Mouse (Mus musculus) layer of hippocampus, adult 2 months (tissue): ENCODE measurements at regions not wholly inside any gene's neighbourhood (a gene's known extent, or its start where the extent isn't known, plus 50 kb on each side); places are given as distances from the start of the nearest gene placed in this dataset.

ENCODE experiments used
- DNase-seq, 2 experiments: peaks; one replicate each; pipeline ENCODE4 v3.0.0; 2022; ENCODE audit warnings: low spot score in 2 of 2
- H3K27ac ChIP-seq: fragments of 200-600 bp; 2 replicates; pipeline ENCODE4 v1.8.1; 2022
- H3K4me3 ChIP-seq: fragments of 200-600 bp; 2 replicates; pipeline ENCODE4 v1.8.1; 2022; ENCODE audit warnings: mild to moderate bottlenecking
- CTCF ChIP-seq: fragments of 200-600 bp; conservative IDR thresholded peaks from 2 replicates; pipeline ENCODE4 v1.8.1; 2022; ENCODE audit warnings: antibody characterized with exemption, mild to moderate bottlenecking, moderate library complexity

GRCm38 (mm10) chr3:39443328-39443727 lies 556.6 kb downstream of the Fat4 start:
- no peak for TF ChIP-seq CTCF
- Histone ChIP-seq H3K4me3 (peak overlapping the region; percentile 10; the same call in 1 of the 2 replicates), H3K27ac (peak overlapping the region; percentile 41; the same call in 1 of the 2 replicates)
- no peak for DNase-seq

GRCm38 (mm10) chr3:39455650-39456049 lies 568.9 kb downstream of the Fat4 start:
- no peak for DNase-seq
- no peak for TF ChIP-seq CTCF
- Histone ChIP-seq H3K27ac (no peak overlapping the region), H3K4me3 (no peak overlapping the region)

GRCm38 (mm10) chr3:39460183-39460888 lies 573.6 kb downstream of the Fat4 start:
- Histone ChIP-seq H3K27ac (no peak overlapping the region), H3K4me3 (peak overlapping the region; percentile 17; the same call in 1 of the 2 replicates)
- DNase-seq, result no peak
- TF ChIP-seq CTCF, result no peak

- peak; percentile 39 for TF ChIP-seq CTCF
- no peak for DNase-seq
- H3K4me3 ChIP-seq, result no peak overlapping the region
- no peak overlapping the region for H3K27ac ChIP-seq
Measured at GRCm38 (mm10) chr3:39461561-39461960, 574.8 kb downstream of the Fat4 start.

- H3K4me3 ChIP-seq, result no peak overlapping the region
- no peak overlapping the region for H3K27ac ChIP-seq
- no peak for TF ChIP-seq CTCF
- no peak for DNase-seq
Measured at GRCm38 (mm10) chr3:39465811-39466210, 579.1 kb downstream of the Fat4 start.

- no peak for DNase-seq
- Histone ChIP-seq H3K27ac (no peak overlapping the region), H3K4me3 (no peak overlapping the region)
- no peak for TF ChIP-seq CTCF
Measured at GRCm38 (mm10) chr3:39489392-39489791, 602.7 kb downstream of the Fat4 start.

- peak; percentile 10 to 61 for DNase-seq
- H3K4me3 ChIP-seq, result no peak overlapping the region
- TF ChIP-seq CTCF, result no peak
Measured at GRCm38 (mm10) chr3:39494363-39494762, 607.6 kb downstream of the Fat4 start.

GRCm38 (mm10) chr3:39528087-39528486 lies 641.3 kb downstream of the Fat4 start:
- no peak for DNase-seq
- H3K27ac ChIP-seq, result no peak overlapping the region
- TF ChIP-seq CTCF, result no peak
- H3K4me3 ChIP-seq, result no peak overlapping the region

More at GRCm38 (mm10) chr3:39494363-39494762, 607.6 kb downstream of the Fat4 start:
- H3K27ac ChIP-seq, result no peak overlapping the region

- TF ChIP-seq CTCF, result no peak
- DNase-seq, result no peak
- Histone ChIP-seq H3K4me3 (no peak overlapping the region), H3K27ac (no peak overlapping the region)
Measured at GRCm38 (mm10) chr3:39537515-39537914, 650.8 kb downstream of the Fat4 start.

GRCm38 (mm10) chr3:39540530-39541118 lies 653.9 kb downstream of the Fat4 start:
- Histone ChIP-seq H3K27ac (no peak overlapping the region), H3K4me3 (no peak overlapping the region)
- DNase-seq, result no peak
- no peak for TF ChIP-seq CTCF

GRCm38 (mm10) chr3:39559460-39560041 lies 672.8 kb downstream of the Fat4 start:
- H3K27ac ChIP-seq, result no peak overlapping the region
- no peak for DNase-seq
- TF ChIP-seq CTCF, result no peak
- H3K4me3 ChIP-seq, result no peak overlapping the region

GRCm38 (mm10) chr3:39560951-39561350 lies 674.2 kb downstream of the Fat4 start:
- TF ChIP-seq CTCF, result no peak
- no peak overlapping the region for H3K27ac ChIP-seq
- H3K4me3 ChIP-seq, result no peak overlapping the region
- no peak for DNase-seq

GRCm38 (mm10) chr3:39571444-39572237 lies 684.9 kb downstream of the Fat4 start:
- no peak for TF ChIP-seq CTCF
- DNase-seq, result no peak
- H3K4me3 ChIP-seq, result no peak overlapping the region
- no peak overlapping the region for H3K27ac ChIP-seq
